Mouse (Mus musculus) gastrocnemius, postnatal 36 days (tissue): ENCODE data around the gene Has1. TPM values are rescaled to one million over a fixed set of nuclear protein-coding genes. Genes with fewer than 3 reads are reported as not detected.
"Not testable (repeated sequence)": the region's sequence is repeated elsewhere in the genome, so short reads cannot be mapped to it uniquely, and the experiment has no call there.

Experiments used
- DNase-seq, 2 experiments: peaks; one replicate each; pipeline ENCODE4 v3.0.0; 2022
- intact Hi-C: fragments of 180-260 bp; cut with DNase I; formaldehyde crosslinking; loops from one replicate; pipeline ENCODE4 v1.15.1; 2025
- total RNA-seq, 2 experiments: library from RNA; stranded (reverse); gene quantifications; 2 replicates each; pipeline ENCODE4 v1.2.3; 2021

The Has1 gene
- total RNA-seq, 2 experiments from 2014 or later: 0.26 TPM; not detected in 1

DNA sequence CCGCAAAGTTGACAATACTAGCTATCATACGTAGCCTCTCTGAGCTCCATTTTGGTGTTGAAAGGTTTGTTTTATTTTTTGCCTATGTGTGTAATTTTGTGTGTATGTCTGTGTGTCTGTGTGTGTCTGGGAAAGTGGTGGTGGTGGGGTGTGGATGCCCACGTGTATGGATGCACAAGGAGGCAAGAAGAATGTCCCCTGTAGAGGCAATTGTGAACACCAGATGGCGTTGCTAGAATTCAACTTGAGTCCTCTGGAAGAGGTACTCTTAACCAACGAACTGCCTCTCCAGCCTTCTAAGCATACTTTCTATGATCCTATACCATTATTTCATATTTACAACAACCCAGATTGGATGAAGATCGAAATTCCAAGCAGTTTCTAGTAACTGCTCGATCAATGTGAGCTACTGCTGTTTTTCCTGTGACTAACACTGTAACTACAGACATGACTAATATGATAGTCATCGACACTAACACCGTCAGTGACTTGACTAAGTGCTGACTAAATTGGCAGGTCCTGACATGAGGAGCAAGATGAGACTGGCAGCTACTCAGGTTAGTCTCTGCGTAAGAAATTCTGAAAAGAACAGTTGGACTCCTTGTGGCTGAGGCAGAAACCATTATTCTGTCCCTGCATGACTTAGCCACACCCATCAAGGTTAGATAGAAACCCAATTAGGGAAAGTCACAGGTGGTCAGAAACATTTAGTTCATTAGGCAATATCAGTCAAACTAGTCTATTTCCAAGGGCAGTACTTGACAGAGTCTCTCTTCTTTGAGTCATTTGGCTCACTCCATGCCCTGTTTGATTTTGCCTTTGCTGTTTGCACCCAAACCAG, 9.6 kb downstream of the Has1 start:
- DNase-seq: no peak
- intact Hi-C loops: no loop called here

- intact Hi-C loops: loop anchor here (5.0 kb wide), 1 partner anchor 53 kb away; no protein-coding TSS in a partner anchor
- DNase-seq: not testable (repeated sequence)
Measured at GRCm38 (mm10) chr17:17844606-17845005, 10.4 kb downstream of the Has1 start.

GRCm38 (mm10) chr17:17843534-17844261, 11.3 kb downstream of the Has1 start:
- intact Hi-C loops: loop anchor here (5.0 kb wide), 1 partner anchor 54 kb away; no protein-coding TSS in a partner anchor

DNA sequence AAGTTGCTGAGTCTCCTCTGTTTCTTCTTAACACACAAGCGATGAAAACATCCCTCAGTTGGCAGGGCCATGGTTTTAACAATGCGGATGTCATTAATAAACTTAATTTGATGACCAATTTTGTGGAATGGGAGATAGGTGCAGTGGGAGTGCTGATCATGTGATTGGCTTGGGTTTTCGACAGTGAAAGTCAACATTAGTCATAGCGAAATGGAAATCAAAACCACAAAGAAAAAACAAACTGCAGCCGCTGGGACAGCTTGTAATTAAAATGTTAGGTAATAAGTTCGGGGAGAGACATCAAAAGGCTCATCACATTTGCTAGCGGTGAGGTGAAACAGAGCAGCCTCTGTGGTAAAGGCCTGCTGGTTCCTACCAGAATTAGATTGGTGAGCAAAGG, 14.2 kb downstream of the Has1 start:
- intact Hi-C loops: loop anchor here (5.0 kb wide), 1 partner anchor 57 kb away; no protein-coding TSS in a partner anchor
- DNase-seq: no peak

More at GRCm38 (mm10) chr17:17843534-17844261, 11.3 kb downstream of the Has1 start:
- no peak for DNase-seq

GRCm38 (mm10) chr17:17839276-17839675, 15.7 kb downstream of the Has1 start:
- DNase-seq: no peak
- intact Hi-C loops: no loop called here

- DNase-seq: peak; percentile 96
- intact Hi-C loops: loop anchor here (1.0 kb wide), 1 partner anchor 72 kb away; no protein-coding TSS in a partner anchor
Measured at GRCm38 (mm10) chr17:17837919-17838701, 16.9 kb downstream of the Has1 start.

- DNase-seq: no peak
- intact Hi-C loops: no loop called here
Measured at GRCm38 (mm10) chr17:17837426-17837825, 17.6 kb downstream of the Has1 start.

DNA sequence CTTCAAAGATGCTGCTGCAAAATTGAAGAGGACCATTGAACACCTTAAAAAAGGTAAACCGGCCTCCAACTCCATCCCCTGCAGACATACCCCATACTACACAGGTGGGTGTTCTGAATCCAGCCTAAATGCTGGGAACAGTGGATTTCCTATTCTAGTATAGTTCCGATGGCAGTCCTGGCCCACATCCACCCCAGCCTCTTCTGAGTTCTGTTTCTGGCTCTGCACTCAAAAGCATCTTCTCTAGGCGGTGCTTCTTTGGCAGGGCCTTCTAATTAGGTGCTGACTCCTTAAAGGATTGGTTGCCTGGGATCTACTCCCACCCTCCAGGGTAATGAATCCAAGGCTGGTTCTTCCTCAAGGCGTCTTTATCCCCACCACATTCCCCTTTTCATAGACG, 18.9 kb downstream of the Has1 start:
- intact Hi-C loops: no loop called here
- no peak for DNase-seq

- intact Hi-C loops: no loop called here
- DNase-seq: no peak
Measured at GRCm38 (mm10) chr17:17834896-17835295, 20.1 kb downstream of the Has1 start.

DNA sequence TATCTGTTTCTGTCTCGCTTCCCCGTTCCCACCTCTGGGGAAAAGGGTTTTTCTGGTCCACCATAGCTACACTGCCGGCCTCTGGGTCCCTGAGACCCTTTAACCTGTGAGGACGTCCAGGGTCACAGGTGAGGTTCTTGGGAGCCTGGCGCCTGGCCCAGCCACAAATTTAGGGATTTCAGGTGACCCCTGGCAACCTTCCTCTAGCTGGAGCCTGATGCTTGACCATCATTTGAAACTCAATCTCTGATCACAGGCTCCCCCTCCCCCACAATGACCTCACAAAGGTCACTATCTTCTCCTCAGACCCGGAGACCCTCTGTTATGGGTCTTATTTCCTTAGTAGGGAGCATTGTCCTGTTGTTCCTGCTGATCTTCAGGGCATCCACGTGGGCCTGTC, 24.3 kb downstream of the Has1 start:
- intact Hi-C loops: no loop called here
- DNase-seq: no peak

GRCm38 (mm10) chr17:17829816-17830535, 25.0 kb downstream of the Has1 start:
- DNase-seq: no peak
- intact Hi-C loops: no loop called here

- no peak for DNase-seq
- intact Hi-C loops: no loop called here
Measured at GRCm38 (mm10) chr17:17829052-17829785, 25.8 kb downstream of the Has1 start.

- DNase-seq: peak; percentile 31 to 41
- intact Hi-C loops: no loop called here
Measured at GRCm38 (mm10) chr17:17828191-17828981, 26.6 kb downstream of the Has1 start.

DNA sequence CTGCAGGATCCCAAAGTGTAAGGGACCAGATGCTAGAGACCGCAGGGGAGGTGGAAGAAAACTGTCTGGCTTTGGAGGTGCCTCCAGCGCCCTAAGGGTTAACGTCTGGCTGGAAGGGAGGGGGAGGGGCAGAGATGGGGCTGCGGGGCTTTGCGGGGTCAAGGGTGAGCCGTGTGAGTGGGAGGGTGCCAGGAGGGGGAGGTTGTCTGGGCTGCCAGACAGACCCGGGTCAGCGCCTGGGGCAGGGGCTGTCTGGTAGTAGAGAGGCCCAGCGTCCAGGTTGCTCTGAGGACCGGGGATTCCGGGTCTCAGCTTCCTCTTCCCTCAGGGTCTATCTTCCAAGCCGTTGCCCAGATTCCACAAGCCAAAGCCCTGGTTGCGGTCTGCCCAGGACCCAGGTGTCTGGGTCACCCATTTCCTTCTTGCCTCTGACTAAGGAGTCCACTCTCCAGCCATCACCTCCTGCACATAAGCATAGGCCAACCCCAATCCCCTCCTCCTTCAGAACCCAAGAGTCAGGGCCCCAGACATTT, 27.3 kb downstream of the Has1 start:
- DNase-seq: peak; percentile 42 to 57
- intact Hi-C loops: no loop called here

DNA sequence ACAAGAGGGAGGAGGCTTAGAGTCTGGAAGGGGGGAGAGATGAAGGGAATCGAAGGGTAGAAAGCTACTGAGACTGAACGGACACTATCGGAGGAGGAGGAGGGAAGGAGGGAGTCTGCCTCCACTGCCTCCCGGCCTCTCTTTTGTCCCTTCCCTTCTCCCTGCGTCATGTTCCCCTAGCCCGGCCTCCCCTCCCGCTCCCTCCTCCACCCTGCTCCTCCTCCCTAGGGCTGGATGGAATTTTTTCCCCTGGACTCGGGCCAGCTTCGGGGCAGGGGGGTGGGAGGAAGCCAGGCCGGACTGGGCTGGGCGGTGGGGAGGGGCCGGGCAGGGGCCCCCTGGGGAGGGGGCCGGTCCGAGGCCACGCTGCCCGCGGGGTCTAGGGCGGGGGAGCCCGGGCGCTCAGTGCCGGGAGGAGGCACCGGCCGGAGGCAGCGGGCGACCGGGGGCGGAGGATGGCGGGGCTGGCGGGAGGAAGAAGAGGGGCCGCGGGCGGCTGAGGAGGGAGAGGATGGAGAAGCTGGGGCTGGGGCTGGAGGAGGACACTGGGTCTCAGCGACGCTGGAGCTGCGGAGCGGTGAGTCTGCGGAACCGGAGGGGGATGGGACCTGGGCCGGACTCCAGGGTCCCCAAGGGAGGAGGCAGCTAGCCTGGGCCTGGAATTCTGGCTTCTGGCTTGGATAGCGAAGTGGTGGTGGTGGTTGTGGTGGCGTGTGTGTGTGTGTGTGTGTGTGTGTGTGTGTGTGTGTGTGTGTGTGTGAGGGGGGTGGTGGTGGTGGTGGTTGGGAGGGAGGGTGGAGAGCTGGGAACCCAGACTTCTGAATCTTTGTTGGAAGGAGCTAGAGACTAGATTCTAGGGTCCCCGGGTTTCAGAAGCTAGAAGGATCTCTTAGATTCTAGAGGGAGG, 28.0 kb downstream of the Has1 start, which contains the start of gene Spaca6:
Gene Spaca6, plus strand, starts transcription at position 408 of the 907 bp plus-strand sequence.
- DNase-seq: peak; percentile 82 to 92
- intact Hi-C loops: no loop called here

- intact Hi-C loops: no loop called here
- peak in 1 of 2 experiments; percentile 42 for DNase-seq
Measured at GRCm38 (mm10) chr17:17825921-17826591, 28.9 kb downstream of the Has1 start.
